Mouse (Mus musculus): ENCODE results near the gene Nup107.
"Not testable (repeated sequence)": the region's sequence is repeated elsewhere in the genome, so short reads cannot be mapped to it uniquely, and the experiment has no call there.

The Nup107 gene

GRCm38 (mm10) chr10:117763588-117764190, 28.8 kb downstream of the Nup107 start:
- no peak for DNase-seq (ENCODE audit: low spot score)

GRCm38 (mm10) chr10:117762966-117763365, 29.5 kb downstream of the Nup107 start:
- no peak for DNase-seq (ENCODE audit: low spot score)

- no peak for DNase-seq (ENCODE audit: low spot score)
Observed at GRCm38 (mm10) chr10:117762281-117762830, 30.1 kb downstream of the Nup107 start.

- DNase-seq (ENCODE audit: low spot score) = no peak
Observed at GRCm38 (mm10) chr10:117761551-117761950, 31.0 kb downstream of the Nup107 start.

- no peak for DNase-seq (ENCODE audit: low spot score)
Observed at GRCm38 (mm10) chr10:117760831-117761335, 31.6 kb downstream of the Nup107 start.

GRCm38 (mm10) chr10:117759844-117760630, 32.5 kb downstream of the Nup107 start:
- DNase-seq (ENCODE audit: low spot score) = no peak

GRCm38 (mm10) chr10:117758749-117759727, 33.5 kb downstream of the Nup107 start:
- no peak for DNase-seq (ENCODE audit: low spot score)

- not testable (repeated sequence) for DNase-seq (ENCODE audit: low spot score)
Observed at GRCm38 (mm10) chr10:117758344-117758743, 34.2 kb downstream of the Nup107 start.

- DNase-seq (ENCODE audit: low spot score) = no peak
Observed at GRCm38 (mm10) chr10:117757796-117758342, 34.6 kb downstream of the Nup107 start.

GRCm38 (mm10) chr10:117757259-117757658, 35.2 kb downstream of the Nup107 start:
- no peak for DNase-seq (ENCODE audit: low spot score)

- DNase-seq (ENCODE audit: low spot score) = no peak
Observed at GRCm38 (mm10) chr10:117756784-117757183, 35.7 kb downstream of the Nup107 start.

GRCm38 (mm10) chr10:117755799-117756467, 36.6 kb downstream of the Nup107 start:
- DNase-seq (ENCODE audit: low spot score) = no peak

- no peak for DNase-seq (ENCODE audit: low spot score)
Observed at GRCm38 (mm10) chr10:117755086-117755798, 37.3 kb downstream of the Nup107 start.

- DNase-seq (ENCODE audit: low spot score) = no peak
Observed at GRCm38 (mm10) chr10:117754609-117754940, 37.9 kb downstream of the Nup107 start.

GRCm38 (mm10) chr10:117753711-117754608, 38.5 kb downstream of the Nup107 start:
- DNase-seq (ENCODE audit: low spot score) = no peak

- DNase-seq (ENCODE audit: low spot score) = no peak
Observed at GRCm38 (mm10) chr10:117752851-117753647, 39.5 kb downstream of the Nup107 start.

- no peak for DNase-seq (ENCODE audit: low spot score)
Observed at GRCm38 (mm10) chr10:117752304-117752821, 40.1 kb downstream of the Nup107 start.

GRCm38 (mm10) chr10:117751744-117752143, 40.8 kb downstream of the Nup107 start:
- DNase-seq (ENCODE audit: low spot score) = no peak
